Mouse (Mus musculus) kidney, postnatal 14 days (tissue): ENCODE measurements at regions not wholly inside any gene's neighbourhood (a gene's known extent, or its start where the extent isn't known, plus 50 kb on each side); places are given as distances from the start of the nearest gene placed in this dataset.

ENCODE experiments used
- DNase-seq: peaks from one replicate; pipeline ENCODE4 v3.0.0; 2022; ENCODE audit warnings: mixed read lengths

DNA sequence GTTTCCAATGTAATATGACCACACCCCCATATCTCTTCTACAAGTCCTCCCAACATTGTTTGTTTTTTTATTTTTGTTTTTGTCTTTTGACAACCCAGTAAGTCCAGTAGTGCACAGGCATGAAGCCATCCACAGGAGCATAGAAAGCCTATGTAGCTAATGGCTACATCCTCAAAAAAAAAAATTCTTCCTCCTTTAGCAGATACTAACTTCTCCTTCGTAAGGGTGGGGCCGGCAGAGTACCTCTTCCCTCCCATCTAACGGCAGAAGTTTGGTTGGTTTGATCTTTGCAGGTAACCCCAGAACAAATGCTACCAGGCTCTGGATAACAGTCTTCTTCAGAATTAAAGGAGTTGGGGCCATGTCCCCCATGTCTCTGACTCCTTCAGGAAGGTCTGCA is 158.9 kb downstream of the Ly86 start:
- no peak for DNase-seq

GRCm38 (mm10) chr13:37504373-37504772 is 159.4 kb downstream of the Ly86 start:
- DNase-seq, result no peak

DNA sequence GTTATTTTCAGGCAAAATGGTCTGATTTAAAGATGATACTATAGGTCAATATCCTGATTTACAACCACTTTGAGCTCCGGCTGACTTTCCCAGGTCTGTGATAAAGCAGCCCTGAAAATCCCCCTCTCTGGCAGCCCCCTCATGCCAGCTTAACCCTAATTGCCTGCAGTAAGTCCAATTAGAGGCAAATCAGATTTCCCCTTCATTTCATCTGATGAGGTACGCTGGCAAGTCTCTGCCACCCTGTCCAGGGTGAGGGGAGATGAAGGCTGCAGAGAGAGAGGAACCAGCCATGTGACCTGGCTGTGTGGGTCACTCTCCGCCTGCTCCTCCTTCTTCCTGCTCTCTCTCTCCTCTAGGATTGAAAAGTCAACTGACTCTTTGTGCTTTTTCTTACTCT is 160.6 kb downstream of the Ly86 start:
- DNase-seq, result no peak

DNA sequence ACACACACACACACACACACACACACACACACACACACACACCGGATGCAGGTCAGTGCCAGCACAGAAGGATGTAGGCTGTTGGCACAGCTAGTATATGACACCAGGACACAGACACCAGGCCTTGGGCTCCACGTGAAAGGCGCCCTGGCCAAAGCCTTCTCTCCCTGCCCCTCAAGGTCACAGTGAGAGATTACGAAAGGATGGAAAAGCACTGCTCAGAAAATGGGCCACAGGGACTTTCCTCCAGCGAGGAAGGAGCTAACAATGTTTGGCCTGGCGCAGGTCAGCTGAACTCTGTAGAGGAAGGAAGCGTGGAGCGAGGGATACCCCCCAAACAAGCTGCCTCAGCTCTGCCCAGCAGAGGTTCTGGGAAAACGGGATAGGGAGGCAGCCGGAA is 161.0 kb downstream of the Ly86 start:
- DNase-seq, result peak; percentile 66

DNA sequence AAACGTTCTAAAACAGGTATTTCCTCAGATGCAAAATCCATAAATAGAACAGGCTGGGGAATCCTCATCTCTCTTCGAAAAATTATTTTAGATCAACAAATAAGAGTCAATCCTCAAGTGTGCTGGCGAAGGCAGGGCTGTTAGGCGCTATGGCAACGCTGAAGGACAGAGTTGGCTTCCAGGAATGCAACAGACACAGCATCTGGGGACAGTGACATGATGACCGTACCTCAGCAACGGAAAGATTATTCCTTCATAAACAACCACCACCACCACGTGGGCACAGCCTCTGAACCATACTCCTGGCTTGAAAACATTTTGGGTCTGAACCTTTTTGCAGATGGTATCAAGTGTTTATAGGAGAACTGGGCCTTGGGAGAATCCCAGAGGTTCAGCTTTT is 161.7 kb downstream of the Ly86 start:
- no peak for DNase-seq

DNA sequence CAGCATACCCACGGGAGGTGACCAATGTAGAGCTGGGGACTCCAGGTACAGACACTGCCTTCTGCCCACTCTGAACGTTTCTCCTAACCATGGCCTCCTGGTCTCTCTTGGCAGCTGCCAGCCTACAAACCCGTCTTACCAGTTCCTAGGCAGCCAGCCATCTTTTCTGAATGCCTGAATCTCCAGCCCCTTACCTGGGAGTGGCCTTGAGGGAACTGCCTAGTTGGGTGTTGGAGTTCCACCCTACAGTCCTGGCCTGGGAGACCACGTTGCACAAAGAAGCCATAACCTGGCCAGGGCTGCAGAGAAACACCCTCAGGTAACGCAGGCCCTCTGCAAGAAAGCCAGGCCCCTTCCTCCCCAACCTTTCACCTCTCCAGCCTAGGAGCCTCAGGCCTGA is 162.1 kb downstream of the Ly86 start:
- peak; percentile 82 for DNase-seq

DNA sequence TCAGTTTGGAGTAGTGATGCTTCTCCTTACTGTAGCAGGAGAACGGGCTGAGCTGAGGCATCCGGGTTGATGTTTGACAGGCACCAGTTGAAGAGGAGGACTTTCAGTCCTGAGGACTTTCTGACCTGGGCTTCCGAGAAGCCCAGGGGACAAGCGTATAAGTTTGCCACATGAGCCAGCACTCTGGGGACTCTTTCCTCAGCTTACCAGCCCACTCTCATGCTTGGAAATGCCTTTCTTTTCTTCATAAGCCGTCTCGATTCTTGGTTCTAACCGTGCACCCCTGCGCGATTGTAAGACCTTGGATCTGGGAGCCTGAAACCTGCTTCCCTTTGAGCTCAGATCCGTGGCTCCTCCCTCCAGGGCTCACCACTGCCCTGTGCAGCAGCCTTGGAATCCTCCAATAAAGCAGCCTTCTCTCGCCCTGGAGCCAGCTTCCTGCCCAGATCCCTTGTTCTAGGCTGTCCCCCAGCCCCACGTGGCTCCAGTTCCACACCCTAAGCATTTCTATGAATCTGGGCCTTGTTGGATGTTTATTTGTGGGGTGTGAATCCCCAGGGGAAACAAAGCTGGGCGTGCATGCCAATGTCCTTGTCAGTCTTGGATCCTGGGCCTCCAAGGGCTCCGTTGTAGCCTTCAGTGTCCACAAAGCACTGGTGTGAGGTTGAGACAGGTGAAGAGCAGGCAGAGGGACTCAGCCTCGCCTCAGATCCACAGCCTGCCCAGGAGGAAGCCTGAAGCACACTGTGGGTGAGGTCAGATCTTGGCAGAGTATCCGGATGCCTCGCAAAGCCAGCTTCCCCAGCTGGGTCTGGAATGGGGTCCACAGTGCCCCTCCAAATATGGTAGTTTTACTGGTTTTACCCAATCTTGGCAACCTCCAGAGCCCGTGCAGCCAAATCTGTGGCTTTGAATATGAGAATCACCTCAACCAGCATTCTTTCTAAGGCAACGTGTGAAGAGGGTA is 163.7 kb downstream of the Ly86 start:
- peak; percentile 63 for DNase-seq

DNA sequence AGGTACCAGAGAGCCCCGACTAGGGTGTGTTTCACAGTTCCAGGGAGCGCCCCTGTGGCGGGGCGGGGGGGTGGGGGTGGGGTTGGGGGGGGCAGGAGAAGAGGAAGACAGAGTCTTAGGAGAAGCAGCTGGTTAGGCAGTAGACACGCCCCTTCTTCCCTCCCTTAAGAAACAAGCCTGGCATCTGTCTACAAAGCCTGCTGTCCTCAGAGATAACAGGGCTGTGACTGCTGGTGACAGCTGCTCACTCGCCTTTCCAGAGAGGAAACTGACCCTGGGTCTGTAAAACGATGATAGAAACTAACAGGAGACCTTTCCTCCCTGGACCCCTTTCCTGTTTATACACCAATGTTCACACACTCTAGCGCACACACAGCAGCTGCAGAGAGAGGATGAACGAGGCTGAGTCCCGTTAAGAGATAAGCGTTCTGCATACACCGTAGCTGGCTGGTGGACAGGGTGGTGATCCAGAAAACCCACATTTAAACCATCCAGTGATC is 164.4 kb downstream of the Ly86 start:
- DNase-seq, result peak; percentile 50

DNA sequence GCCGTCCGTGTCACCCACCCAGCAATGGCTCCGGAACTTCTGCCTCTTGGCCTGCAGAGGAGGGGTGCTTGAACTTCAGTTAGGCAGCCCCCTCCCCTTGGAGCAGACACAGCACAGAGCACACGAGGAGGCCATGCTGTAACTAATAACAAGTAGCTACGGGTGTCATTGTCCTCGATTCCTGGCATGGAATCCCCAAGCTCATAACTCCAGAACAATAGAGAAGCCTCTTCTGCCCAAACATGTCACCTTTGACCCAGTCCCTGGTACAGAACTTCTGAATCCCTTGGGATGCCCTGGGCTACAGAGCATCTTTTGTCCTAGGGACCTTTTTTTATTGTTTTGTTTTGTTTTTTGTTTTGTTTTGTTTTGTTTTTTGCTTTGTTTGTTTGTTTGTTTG is 165.5 kb downstream of the Ly86 start:
- no peak for DNase-seq

GRCm38 (mm10) chr13:37511006-37511405 is 166.0 kb downstream of the Ly86 start:
- no peak for DNase-seq

GRCm38 (mm10) chr13:37511406-37511805 is 166.4 kb downstream of the Ly86 start:
- DNase-seq, result no peak

GRCm38 (mm10) chr13:37512781-37513180 is 167.8 kb downstream of the Ly86 start:
- no peak for DNase-seq

DNA sequence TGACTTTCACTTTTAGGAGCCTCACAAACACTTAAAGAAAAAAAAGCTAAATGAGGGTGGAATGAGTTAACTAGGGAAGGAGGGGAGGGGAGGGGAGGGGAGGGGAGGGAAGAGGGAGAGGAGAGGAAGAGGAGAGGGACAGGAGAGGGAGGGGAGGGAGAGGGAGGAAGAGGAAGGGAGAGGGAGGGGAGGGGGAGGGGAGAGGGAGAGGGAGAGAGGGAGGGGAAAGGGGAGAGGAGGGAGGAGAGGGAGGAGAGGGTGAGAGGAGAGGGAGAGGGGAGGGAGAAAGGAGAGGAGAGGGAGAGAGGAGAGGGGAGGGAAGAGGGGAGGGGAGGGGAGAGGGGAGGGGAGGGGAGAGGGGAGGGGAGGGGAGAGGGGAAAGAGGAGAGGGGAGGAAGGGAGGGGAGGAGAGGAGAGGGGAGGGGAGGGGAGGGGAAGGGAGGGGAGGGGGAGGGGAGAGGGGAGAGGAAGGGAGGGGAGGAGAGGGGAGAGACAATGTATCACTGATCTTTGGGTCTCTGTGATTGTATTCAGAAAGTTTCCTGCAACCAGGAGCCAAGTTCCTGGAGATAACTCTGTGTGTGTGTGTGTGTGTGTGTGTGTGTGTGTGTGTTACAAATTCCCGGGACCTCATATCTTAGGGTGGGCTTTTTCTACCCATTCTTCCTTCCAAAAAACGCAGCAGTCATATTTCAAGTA is 168.3 kb downstream of the Ly86 start:
- no peak for DNase-seq

DNA sequence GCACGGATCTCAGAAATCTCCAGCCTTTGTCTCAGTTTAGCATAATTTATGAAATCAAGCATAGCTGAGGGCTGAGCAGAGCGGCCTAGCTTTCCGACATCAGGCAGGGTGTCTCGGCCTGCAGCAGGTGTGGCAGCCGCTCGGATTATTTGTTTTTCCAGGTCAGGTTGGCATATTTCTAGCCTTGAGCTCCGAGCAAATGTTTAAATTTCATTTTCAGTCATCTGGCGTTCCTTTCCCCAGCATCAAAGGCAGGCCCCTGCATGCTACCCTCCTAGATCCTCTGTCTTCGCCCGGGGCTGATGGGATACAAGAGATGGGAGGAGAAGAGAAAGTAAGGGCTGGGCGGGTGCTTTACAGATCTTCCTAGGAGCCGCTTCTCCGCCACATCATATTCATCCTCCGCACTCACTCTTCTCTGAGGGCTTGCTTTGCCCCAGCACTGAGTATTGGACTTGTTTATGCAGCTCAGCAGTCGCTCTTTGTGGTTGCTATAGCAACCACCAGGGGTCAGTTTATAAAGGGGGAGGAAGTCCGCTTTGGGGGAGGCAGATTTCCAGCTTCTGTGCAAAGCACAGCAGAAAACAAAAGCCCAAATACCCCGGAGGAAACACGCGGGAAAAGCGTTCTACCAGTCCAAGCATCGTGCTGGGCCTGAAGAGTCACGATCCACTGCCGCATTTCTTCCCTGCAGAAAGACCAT is 169.0 kb downstream of the Ly86 start:
- peak; percentile 83 for DNase-seq

GRCm38 (mm10) chr13:37514641-37515305 is 169.8 kb downstream of the Ly86 start:
- no peak for DNase-seq

DNA sequence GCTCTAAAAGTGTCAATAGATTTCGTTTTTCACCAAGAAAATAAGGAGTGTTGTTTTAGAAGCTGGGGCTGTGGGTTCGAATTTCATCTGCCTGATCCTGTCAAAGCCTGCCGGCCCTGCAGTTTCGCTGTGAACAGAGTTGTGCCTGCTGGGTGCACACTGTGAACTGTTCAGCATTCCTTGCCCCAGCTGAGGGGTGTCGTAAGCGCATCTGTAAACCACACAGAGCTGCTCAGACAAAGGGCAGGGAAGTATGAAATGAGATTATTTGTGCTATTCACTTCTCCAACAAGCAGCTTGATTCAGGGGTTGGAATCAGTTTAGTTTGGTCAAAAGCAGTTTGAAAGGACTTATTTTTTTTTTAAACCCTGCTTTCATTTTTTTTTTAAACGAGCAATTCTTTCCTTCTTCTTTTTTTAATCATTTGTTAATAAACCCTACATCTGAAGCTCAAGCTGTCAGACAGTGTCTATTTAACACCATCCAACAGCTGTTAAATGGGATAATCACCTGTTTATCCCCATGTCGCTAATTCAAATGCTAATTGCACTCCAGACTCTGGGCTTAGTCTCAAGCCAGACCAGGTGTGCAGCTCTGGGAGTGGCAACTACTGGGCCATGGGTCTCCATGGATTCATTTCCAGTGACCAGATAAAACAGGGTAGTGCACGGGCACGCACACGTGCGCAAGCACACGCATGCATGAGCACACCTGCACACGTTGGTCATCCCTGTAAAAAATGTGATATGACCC is 172.2 kb downstream of the Ly86 start:
- DNase-seq, result no peak

GRCm38 (mm10) chr13:37519948-37520347 is 174.9 kb downstream of the Ly86 start:
- DNase-seq, result no peak

DNA sequence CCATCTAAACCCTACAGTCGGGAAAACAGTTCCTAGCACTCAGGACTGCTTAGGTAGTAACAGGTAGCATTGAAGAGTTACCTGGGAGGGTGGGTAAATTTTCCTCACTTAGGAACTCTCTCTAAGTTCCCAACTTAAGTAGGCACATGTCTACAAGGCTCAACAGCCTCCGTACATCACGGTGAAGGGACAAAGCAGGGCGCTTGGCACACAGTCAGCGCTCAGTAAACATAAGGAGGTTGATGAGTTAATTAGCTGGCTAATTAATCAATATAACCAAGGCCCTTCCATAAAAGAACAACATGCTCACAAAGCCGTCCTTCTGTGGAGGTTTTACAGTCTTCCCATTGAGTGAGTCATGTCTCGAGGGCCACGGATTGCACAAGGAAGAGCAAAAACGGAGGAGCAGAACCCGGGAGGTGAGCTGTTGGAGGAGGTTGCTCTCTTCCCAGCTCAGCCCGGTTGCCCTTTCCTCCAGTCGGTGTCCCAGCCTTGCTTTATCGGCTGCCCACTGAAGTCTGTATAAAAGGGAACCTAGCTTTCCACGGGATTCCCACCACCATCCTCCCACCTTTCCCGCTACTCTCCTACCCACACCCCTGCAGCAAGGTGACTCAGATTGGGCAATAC is 180.2 kb downstream of the Ly86 start:
- no peak for DNase-seq

DNA sequence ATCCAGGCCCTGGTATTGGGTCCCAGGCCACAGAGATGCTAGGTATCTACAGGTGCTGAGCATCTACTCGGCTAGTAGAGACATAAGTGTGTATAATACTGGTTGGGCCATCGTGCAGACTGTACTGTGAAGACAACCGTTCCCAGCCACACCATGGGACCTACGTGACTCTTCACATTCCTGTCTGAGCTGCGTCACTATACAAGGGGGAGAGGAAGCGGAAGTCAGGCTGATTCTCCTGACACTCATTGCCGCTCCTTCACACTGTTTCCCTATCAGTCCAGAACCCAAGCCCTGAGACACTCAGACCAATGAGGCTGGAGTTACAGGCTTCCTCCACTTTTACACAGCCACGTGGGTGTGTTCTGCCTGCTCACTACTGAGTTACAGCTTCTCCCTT is 181.1 kb downstream of the Ly86 start:
- no peak for DNase-seq

GRCm38 (mm10) chr13:37528380-37528779 is 183.4 kb downstream of the Ly86 start:
- no peak for DNase-seq

DNA sequence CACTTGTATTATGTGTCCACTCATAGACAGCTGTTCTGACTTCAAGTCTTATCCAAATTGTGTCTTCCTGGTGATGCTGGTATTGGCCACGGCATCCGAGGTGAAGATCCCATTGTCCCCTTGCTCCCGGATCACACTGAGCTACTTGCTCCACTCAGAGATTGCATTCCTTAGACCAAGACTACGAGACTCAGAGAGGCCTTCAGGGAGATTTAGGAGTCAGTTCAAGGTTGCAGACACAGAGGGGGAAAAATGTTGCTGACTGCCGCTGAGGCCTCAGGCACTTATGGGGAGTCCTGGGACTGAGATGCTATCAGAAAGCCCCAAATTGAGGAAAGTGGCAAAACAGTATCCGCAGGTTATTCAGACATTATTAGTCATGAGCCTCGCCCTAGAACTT is 183.9 kb downstream of the Ly86 start:
- DNase-seq, result no peak
